Mouse (Mus musculus): ENCODE results near the gene Snapc4.

- TF ChIP-seq GATA1 (IDR thresholded peaks at IDR 0.05; ENCODE audit: borderline replicate concordance, low read length) (no peak), FLI1 (IDR thresholded peaks at IDR 0.05; ENCODE audit: low read length) (no peak)
Measured at GRCm38 (mm10) chr2:26424541-26424940, 44.1 kb upstream of the Snapc4 start.

All from megakaryocyte, embryonic 14.5 days (primary cell).